Comparison of ENCODE assay signal across 8 mouse cellular contexts in the genomic region with DNA sequence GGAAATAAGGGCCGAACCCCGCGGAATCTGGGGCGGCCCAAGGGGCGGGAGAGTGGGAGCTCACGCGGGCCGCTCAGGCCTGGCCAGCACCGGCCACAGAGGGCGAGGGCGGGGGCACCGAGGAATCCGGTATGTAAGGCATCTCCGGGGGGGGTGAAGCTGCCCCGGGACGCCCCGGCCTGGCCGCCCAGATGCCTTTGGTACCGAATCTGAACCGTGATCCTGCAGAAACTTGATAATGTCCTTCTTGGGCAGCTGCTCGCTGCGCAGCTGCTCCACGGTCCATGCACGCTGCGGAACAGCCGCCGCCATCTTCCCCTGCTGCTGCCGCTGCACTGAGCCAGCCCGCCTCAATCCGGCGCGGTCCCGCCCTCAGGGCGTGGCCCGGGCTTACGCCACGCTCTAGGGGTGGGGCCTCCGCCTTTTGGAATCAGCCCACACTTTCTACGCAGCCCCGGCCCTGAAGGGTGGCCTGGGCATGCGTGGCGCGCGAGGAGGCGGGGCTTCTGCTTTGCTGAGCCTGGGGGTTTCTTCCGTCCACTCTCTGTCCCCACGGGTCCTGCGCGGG. TPM values are rescaled to one million over a fixed set of nuclear protein-coding genes. Genes with fewer than 3 reads are reported as not detected.
A peak's percentile ranks its signal among the peaks of the same experiment; 100 is the strongest.
DNase-seq lines count a peak whose midpoint lies in the region; ATAC-seq lines count a peak whose summit lies in the region.

A gene (minus strand): TSS at position 397 of the 568 bp plus-strand sequence.

- H3K9me3 ChIP-seq in hindbrain, embryonic 15.5 days = no peaks in the 10 kb centered on the region

- peak; percentile 98 for DNase-seq in T-cell, adult 2 months (ENCODE audit: low spot score)
- peak; percentile 94 to 97 for DNase-seq in cerebellum, postnatal 36 days
- DNase-seq in frontal cortex, postnatal 36 days (ENCODE audit: low spot score in 2 of 2) = peak; percentile 95 to 96
- peak; percentile 95 for DNase-seq in left cerebral cortex, adult 11 months (ENCODE audit: low spot score)
- DNase-seq in lung, postnatal 4 days = peak; percentile 98
- DNase-seq in retina, postnatal 7 days (ENCODE audit: low read depth, low spot score) = peak; percentile 97
- DNase-seq in urinary bladder, adult 2 months (ENCODE audit: low spot score) = peak; percentile 94

- ATAC-seq in hindbrain, embryonic 15.5 days (ENCODE audit: low FRiP score, low read depth) = peak; percentile 99

- peak within 1 kb of the TSS; percentile 88 for H3K4me2 ChIP-seq in hindbrain, embryonic 15.5 days

- peaks cover 36% of the 10 kb centered on the region for H3K4me1 ChIP-seq in hindbrain, embryonic 15.5 days (replicated peaks)

- H3K27me3 ChIP-seq in hindbrain, embryonic 15.5 days = no peaks in the 10 kb centered on the region

- WGBS in hindbrain, embryonic 15.5 days = under 1% methylated on average over 48 of the region's 49 CpGs

- H3K36me3 ChIP-seq in hindbrain, embryonic 15.5 days = peaks cover 5% of the 10 kb centered on the region

- peak within 1 kb of the TSS; percentile 90 for H3K9ac ChIP-seq in hindbrain, embryonic 15.5 days

- peak within 1 kb of the TSS; percentile 98 for H3K27ac ChIP-seq in hindbrain, embryonic 15.5 days (replicated peaks)

- peak within 1 kb of the TSS; percentile 92 for H3K4me3 ChIP-seq in hindbrain, embryonic 15.5 days

RNA-seq across cellular contexts. Expression of the gene that starts here (rescaled TPM):
- 397 and 473 TPM in 2 replicates for polyA plus RNA-seq in hindbrain, embryonic 15.5 days (2015; fragmentation: Nextera tagmentation; extraction: Ambion mirVana)
- polyA plus RNA-seq in urinary bladder, adult 2 months (2012; rRNA removed) = 81.6 and 84.6 TPM in 2 replicates

Comparison
In these comparisons a context has a peak if more than half of its experiments do, and no peak if none do; other contexts are left out.
1. Peak in every context shown above with its lines: DNase-seq, ATAC-seq, H3K4me3 ChIP-seq and H3K27ac ChIP-seq.